Mouse (Mus musculus): Measurements from ENCODE around the gene Gstp1.

DNA sequence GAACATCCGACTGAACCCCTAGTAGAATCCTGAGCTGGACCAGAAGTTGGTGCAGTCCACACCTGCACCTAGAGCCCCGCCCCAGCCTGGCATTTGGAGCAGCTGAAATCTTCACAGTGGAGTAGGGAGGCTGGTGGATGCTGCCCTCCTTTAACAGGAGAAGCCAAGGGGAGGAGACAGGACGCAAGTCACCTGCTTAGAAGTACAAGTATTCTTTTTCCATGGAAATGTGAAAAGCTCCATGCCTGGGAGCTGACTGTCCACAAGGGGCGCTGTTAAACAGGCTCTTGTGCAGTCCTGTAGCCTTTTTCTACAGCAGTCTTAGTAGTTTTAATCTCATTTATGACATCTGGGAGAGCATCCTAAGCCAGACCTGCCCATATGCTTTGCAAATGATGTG lies 49.0 kb downstream of the Gstp1 start:
- no peak for TF ChIP-seq POLR2A (IDR thresholded peaks at IDR 0.05; ENCODE audit: borderline replicate concordance, extremely low read depth, insufficient read depth, insufficient read length, poor library complexity, severe bottlenecking)
- no peak; the same call in 1 of the 2 replicates for TF ChIP-seq CTCF (IDR thresholded peaks at IDR 0.05; ENCODE audit: borderline replicate concordance, extremely low read depth, insufficient read depth, insufficient read length)
